Mouse (Mus musculus) lung, postnatal 14 days (tissue): ENCODE results near the gene Pcyt2.
A peak's percentile ranks its signal among the peaks of the same experiment; 100 is the strongest.

Experiments used
- DNase-seq: peaks from one replicate; pipeline ENCODE4 v3.0.0; 2021

The Pcyt2 gene

GRCm38 (mm10) chr11:120617519-120618112 is at the start of gene Pcyt2:
Gene Pcyt2, minus strand, starts transcription at chr11:120617936.
- DNase-seq, result peak; percentile 91

GRCm38 (mm10) chr11:120666617-120667016 is 48.9 kb upstream of the Pcyt2 start:
- no peak for DNase-seq

- DNase-seq, result peak; percentile 61
Measured at GRCm38 (mm10) chr11:120665406-120665805, 47.7 kb upstream of the Pcyt2 start.

- DNase-seq, result no peak
Measured at GRCm38 (mm10) chr11:120663714-120664113, 46.0 kb upstream of the Pcyt2 start.

- no peak for DNase-seq
Measured at GRCm38 (mm10) chr11:120662759-120663158, 45.0 kb upstream of the Pcyt2 start.

GRCm38 (mm10) chr11:120661076-120661460 is 43.3 kb upstream of the Pcyt2 start, which contains the start of gene Notum:
Gene Notum, minus strand, starts transcription at chr11:120661175.
- no peak for DNase-seq

GRCm38 (mm10) chr11:120660301-120661075 is 42.8 kb upstream of the Pcyt2 start:
- peak; percentile 46 for DNase-seq

GRCm38 (mm10) chr11:120659509-120660300 is 42.0 kb upstream of the Pcyt2 start:
- no peak for DNase-seq

GRCm38 (mm10) chr11:120658876-120659410 is 41.2 kb upstream of the Pcyt2 start:
- DNase-seq, result peak; percentile 89

- no peak for DNase-seq
Measured at GRCm38 (mm10) chr11:120657301-120657700, 39.6 kb upstream of the Pcyt2 start.

GRCm38 (mm10) chr11:120654741-120655140 is 37.0 kb upstream of the Pcyt2 start:
- no peak for DNase-seq

- DNase-seq, result no peak
Measured at GRCm38 (mm10) chr11:120651872-120652271, 34.1 kb upstream of the Pcyt2 start.

GRCm38 (mm10) chr11:120648001-120648476 is 30.3 kb upstream of the Pcyt2 start, which contains the start of gene Myadml2:
Gene Myadml2, minus strand, starts transcription at chr11:120648158.
- DNase-seq, result no peak

- DNase-seq, result no peak
Measured at GRCm38 (mm10) chr11:120647047-120647830, 29.5 kb upstream of the Pcyt2 start.

GRCm38 (mm10) chr11:120643601-120643987 is 25.9 kb upstream of the Pcyt2 start, which contains the start of gene Pycr1:
Gene Pycr1, minus strand, starts transcription at chr11:120643769.
- DNase-seq, result peak; percentile 94

GRCm38 (mm10) chr11:120642939-120643600 is 25.3 kb upstream of the Pcyt2 start:
- no peak for DNase-seq

- DNase-seq, result no peak
Measured at GRCm38 (mm10) chr11:120641869-120642268, 24.1 kb upstream of the Pcyt2 start.

- no peak for DNase-seq
Measured at GRCm38 (mm10) chr11:120641255-120641654, 23.5 kb upstream of the Pcyt2 start.

- no peak for DNase-seq
Measured at GRCm38 (mm10) chr11:120634810-120635209, 17.1 kb upstream of the Pcyt2 start.

- DNase-seq, result peak; percentile 93
Measured at GRCm38 (mm10) chr11:120633520-120634343, 16.0 kb upstream of the Pcyt2 start, which contains the start of gene Mafg. Gene Mafg, minus strand, starts transcription at chr11:120633600.
